Mouse (Mus musculus) lung, embryonic 15.5 days (tissue): ENCODE data around the gene Timm44. TPM values are rescaled to one million over a fixed set of nuclear protein-coding genes. Genes with fewer than 3 reads are reported as not detected.
A peak's percentile ranks its signal among the peaks of the same experiment; 100 is the strongest.

Experiments used
- ATAC-seq: fragments of 200-750 bp; cut with Nextera tagmentation; 2 replicates; pipeline ENCODE4 v1.8.0; 2017; ENCODE audit warnings: moderate number of reproducible peaks, borderline replicate concordance; ENCODE audit not compliant: low FRiP score, low TSS enrichment; ENCODE audit errors: extremely low read depth
- H3K27ac ChIP-seq: fragments of 300-500 bp; sonication (generic); 2 replicates; pipeline ENCODE4 v1.5.1; 2015; ENCODE audit warnings: moderate library complexity, mild to moderate bottlenecking, inconsistent platforms
- H3K27me3 ChIP-seq: fragments of 300-500 bp; sonication (generic); 2 replicates; pipeline ENCODE4 v1.6.1; 2015; ENCODE audit warnings: inconsistent platforms
- H3K36me3 ChIP-seq: fragments of 300-500 bp; sonication (generic); 2 replicates; pipeline ENCODE4 v1.6.1; 2015; ENCODE audit warnings: inconsistent platforms
- H3K4me1 ChIP-seq: fragments of 300-500 bp; sonication (generic); 2 replicates; pipeline ENCODE4 v1.6.1; 2015; ENCODE audit warnings: inconsistent platforms
- H3K4me2 ChIP-seq: fragments of 300-500 bp; sonication (generic); 2 replicates; pipeline ENCODE4 v1.6.1; 2015; ENCODE audit warnings: inconsistent platforms, mild to moderate bottlenecking, moderate library complexity
- H3K4me3 ChIP-seq: fragments of 300-500 bp; sonication (generic); 2 replicates; pipeline ENCODE4 v1.5.1; 2015; ENCODE audit warnings: mild to moderate bottlenecking, inconsistent platforms
- H3K9ac ChIP-seq: fragments of 300-500 bp; sonication (generic); 2 replicates; pipeline ENCODE4 v1.6.1; 2015; ENCODE audit warnings: inconsistent platforms
- H3K9me3 ChIP-seq: fragments of 300-500 bp; sonication (generic); 2 replicates; pipeline ENCODE4 v1.6.1; 2016; ENCODE audit warnings: inconsistent platforms
- WGBS: fragments of 180-500 bp; shearing (Covaris S2); methylation state at CpG from one replicate; pipeline ENCODE4 v1.1.7; 2015; 5-methylcytosine and 5-hydroxymethylcytosine counted together
- polyA plus RNA-seq: library from polyadenylated mRNA; unstranded; fragments of >200 nt; fragmentation: Nextera tagmentation; extraction: Ambion mirVana; gene quantifications from 2 replicates; pipeline ENCODE4 v1.2.1, GENCODE M21; 2015

Gene Timm44
- polyA plus RNA-seq, 1 experiment from 2014 or later, result 56.0 TPM

DNA sequence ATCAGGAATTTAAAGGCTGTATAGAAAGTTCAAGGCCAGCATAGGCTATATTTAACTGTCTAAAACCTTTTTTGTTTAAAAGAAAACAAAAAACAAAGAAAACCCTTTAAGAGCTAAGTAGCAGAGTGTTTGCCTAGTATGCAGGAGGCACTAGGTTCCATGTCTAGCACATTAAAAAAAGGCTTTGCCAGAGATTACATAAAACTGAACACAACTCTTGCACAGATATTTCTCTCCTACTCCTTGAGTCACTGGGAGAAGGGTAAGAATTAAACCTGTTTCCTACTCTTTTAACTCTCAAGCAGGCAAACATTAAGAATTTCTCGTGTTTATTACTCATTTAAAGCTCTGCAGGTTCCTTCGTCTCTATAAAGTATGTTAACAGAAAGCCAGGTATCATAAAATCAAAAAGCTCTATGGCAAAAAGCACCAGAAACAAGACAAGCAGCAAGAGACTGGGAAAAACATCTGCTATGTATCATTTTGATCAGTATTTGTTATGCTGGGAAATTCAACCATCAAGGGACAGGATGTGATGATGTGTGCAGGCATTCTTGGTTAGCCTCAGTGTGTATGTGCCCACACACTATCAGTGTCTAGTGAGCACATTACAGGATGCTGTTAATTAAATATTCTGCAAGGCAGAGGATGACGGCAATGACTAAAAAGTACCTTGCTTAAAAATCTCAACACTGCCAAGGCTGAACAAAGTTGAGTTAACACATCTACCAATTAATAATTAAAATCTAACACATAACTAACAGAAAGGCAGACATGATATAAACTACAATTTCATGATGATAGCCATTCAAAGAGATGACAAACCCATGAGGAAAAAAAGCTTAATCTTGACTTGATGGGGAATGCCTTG lies 37.8 kb upstream of the Timm44 start:
- no peak overlapping the region for H3K9ac ChIP-seq

DNA sequence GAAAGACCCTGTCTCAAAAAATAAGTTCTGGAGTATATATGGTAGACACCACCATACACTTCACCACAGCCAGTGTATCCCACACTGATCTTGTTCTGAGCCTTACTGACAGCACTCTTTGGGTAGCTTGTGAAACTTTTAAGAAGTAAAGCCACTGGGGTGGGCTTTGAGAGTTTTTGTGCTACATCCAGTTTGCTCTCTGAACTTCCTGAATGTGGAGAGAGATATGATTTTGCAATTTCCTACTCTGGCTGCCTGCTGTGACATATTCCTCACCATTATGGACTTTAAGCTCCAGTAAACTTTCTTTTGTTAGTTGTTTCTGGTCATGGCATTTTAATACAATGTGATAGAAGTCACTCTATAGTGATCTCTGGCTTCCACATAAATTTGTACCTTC lies 36.4 kb upstream of the Timm44 start:
- no peak overlapping the region for H3K9ac ChIP-seq
- H3K4me2 ChIP-seq, result no peak overlapping the region
- H3K27me3 ChIP-seq, result no peaks in the 10 kb centered on the region
- no peak for ATAC-seq
- H3K36me3 ChIP-seq, result peaks cover 44% of the 10 kb centered on the region
- no peak overlapping the region for H3K4me3 ChIP-seq
- H3K4me1 ChIP-seq, result no peaks in the 10 kb centered on the region
- no peak overlapping the region for H3K27ac ChIP-seq
- H3K9me3 ChIP-seq, result no peaks in the 10 kb centered on the region

More for the DNA sequence above, 37.8 kb upstream of the Timm44 start:
- H3K4me1 ChIP-seq, result no peaks in the 10 kb centered on the region
- no peaks in the 10 kb centered on the region for H3K27me3 ChIP-seq
- H3K9me3 ChIP-seq, result no peaks in the 10 kb centered on the region
- H3K4me2 ChIP-seq, result no peak overlapping the region
- H3K36me3 ChIP-seq, result peaks cover 35% of the 10 kb centered on the region
- no peak overlapping the region for H3K4me3 ChIP-seq
- no peak overlapping the region for H3K27ac ChIP-seq
- 60% methylated on average over 3 of the region's 3 CpGs for WGBS
- ATAC-seq, result no peak

DNA sequence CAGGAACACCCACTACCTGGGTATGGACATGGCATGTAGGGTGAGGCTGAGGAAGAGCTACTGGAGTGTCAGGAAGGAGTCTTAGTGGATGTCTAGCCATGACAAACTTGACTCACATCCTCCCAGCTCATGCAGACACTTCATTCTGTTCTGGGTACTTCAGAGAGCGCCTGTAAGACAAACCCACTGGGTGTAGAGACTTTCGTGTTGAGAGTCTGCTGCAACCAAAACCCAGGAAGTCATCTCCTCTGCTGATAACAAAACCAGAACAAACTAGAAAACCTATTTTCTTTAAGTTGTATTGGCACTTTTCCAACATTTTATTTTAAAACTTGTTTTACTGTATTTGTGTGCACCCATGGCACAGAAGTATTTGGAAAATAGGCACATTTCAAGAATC lies 30.1 kb upstream of the Timm44 start:
- Histone ChIP-seq H3K9ac (no peak overlapping the region), H3K4me3 (no peak overlapping the region), H3K36me3 (peaks cover 86% of the 10 kb centered on the region), H3K27me3 (no peaks in the 10 kb centered on the region), H3K27ac (no peak overlapping the region), H3K9me3 (no peaks in the 10 kb centered on the region), H3K4me1 (no peaks in the 10 kb centered on the region), H3K4me2 (no peak overlapping the region)
- ATAC-seq, result no peak
- 74% methylated on average over 2 of the region's 2 CpGs for WGBS

DNA sequence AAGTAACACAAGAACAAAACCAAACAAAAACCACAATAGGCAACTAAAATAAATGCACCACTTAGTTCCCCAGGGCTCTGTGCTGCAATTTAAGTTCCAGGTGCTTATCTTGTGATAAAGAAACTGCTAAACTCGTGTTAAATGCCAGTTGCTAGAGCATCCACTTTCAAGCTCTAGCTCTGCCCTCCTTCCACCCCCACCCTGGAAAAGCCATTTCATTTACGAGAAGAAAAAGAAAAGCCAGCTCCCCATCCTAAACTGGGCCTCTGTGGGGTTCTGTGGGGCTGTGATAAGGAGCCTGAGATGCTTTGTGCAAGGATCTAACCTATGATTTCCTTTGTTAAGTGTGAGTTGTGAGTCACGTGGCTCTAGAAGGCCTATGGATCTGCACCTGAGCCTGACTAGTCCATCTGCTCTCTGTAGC lies 28.4 kb upstream of the Timm44 start:
- Histone ChIP-seq H3K27me3 (no peaks in the 10 kb centered on the region), H3K9me3 (no peaks in the 10 kb centered on the region), H3K4me3 (no peak overlapping the region), H3K4me2 (no peak overlapping the region), H3K9ac (no peak overlapping the region), H3K36me3 (peaks cover 83% of the 10 kb centered on the region), H3K4me1 (no peaks in the 10 kb centered on the region), H3K27ac (no peak overlapping the region)
- 73% methylated on average over 3 of the region's 3 CpGs for WGBS
- ATAC-seq, result no peak

DNA sequence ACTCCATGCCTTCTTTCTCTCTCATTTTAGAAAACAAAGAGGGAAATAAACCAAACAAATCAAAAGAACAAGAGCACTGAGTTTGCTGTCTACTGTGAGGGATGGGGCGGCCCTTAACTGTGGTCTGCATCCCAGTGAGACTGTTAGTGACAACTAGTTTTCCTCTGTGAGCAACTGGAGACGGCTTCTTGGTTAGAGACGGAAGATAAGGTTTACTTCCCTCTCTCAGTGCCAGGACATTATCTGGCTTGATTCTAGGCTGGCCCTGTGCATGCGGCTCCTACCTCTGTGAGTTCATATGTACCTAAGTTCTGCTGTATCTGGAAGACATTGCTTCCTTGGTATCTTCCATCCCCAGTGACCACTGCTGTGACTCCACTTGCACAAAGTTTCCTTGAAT lies 22.1 kb upstream of the Timm44 start:
- no peaks in the 10 kb centered on the region for H3K4me1 ChIP-seq
- peaks cover 94% of the 10 kb centered on the region for H3K36me3 ChIP-seq
- ATAC-seq, result no peak
- H3K27me3 ChIP-seq, result no peaks in the 10 kb centered on the region
- no peaks in the 10 kb centered on the region for H3K9me3 ChIP-seq
- H3K4me2 ChIP-seq, result no peak overlapping the region
- WGBS, result 90% methylated on average over 4 of the region's 4 CpGs
- no peak overlapping the region for H3K4me3 ChIP-seq
- no peak overlapping the region for H3K27ac ChIP-seq
- no peak overlapping the region for H3K9ac ChIP-seq

DNA sequence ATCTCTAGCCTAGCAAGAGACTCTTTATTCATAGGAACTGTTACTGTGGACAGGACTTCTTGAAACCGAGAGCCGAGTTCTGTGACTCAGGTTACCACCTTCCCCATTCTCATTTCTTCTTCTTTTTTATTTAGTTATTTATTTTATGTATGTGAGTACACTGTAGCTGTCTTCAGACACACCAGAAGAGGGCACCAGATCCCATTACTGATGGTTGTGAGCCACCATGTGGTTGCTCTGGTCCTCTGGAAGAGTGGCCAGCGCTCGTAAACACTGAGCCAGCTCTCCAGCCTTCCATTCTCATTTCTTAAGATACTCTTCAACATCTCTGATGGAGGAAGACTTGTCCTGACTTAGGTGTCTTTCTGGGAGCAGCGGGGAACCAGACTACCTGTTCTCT lies 17.0 kb upstream of the Timm44 start:
- Histone ChIP-seq H3K4me3 (no peak overlapping the region), H3K27me3 (no peaks in the 10 kb centered on the region), H3K9ac (no peak overlapping the region), H3K9me3 (no peaks in the 10 kb centered on the region), H3K36me3 (peaks cover 93% of the 10 kb centered on the region), H3K4me1 (no peaks in the 10 kb centered on the region), H3K27ac (no peak overlapping the region), H3K4me2 (no peak overlapping the region)
- no peak for ATAC-seq
- WGBS, result 88% methylated on average over 5 of the region's 5 CpGs

DNA sequence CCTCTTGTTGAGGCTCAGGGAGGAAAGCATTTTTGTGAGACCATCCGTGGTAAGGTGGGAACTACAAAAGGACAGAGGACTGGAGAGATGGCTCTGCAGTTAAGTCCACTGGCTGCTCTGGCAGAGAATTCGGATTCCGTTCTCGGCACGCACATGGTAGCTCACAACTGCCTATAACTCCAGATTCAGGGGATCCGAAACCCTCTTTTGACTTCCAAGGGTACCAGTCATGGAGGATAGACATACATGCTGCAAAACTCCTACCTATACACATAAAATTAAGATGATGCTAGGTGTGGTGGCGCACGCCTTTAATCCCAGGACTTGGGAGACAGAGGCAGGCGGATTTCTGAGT lies 375 bp upstream of the Timm44 start:
- H3K4me1 ChIP-seq, result peaks cover 10% of the 10 kb centered on the region
- no peaks in the 10 kb centered on the region for H3K9me3 ChIP-seq
- ATAC-seq, result no peak
- 22% methylated on average over 9 of the region's 9 CpGs for WGBS
- H3K9ac ChIP-seq, result peak overlapping the region; percentile 70
- H3K27me3 ChIP-seq, result no peaks in the 10 kb centered on the region
- H3K27ac ChIP-seq, result peak overlapping the region; percentile 41
- peak overlapping the region; percentile 71 for H3K4me3 ChIP-seq
- H3K4me2 ChIP-seq, result peak overlapping the region; percentile 74
- H3K36me3 ChIP-seq, result peaks cover 22% of the 10 kb centered on the region

DNA sequence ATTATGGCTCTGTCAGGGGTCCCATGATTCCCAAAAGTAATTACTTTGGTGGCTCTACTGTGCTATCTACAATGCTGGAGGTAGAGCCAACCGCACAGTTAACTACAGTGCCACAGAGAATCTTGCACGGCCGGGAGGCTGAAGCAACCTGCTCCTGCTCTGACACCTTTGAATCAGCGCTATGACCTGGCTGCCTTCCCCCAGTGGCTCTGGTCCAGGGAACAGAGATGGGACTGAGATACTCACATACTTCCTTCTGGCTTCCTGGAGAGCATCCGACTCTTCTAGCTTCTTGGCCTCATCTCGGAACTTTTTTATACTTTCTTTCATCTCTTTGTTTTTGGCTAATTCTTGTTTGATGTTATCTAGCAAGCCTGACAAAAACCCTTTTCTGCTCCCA lies 6.1 kb downstream of the Timm44 start:
- H3K4me3 ChIP-seq, result no peak overlapping the region
- WGBS, result 94% methylated on average over 6 of the region's 6 CpGs
- no peak overlapping the region for H3K27ac ChIP-seq
- ATAC-seq, result no peak
- peaks cover 5% of the 10 kb centered on the region; the same call in 1 of the 2 replicates for H3K4me1 ChIP-seq
- no peak overlapping the region for H3K4me2 ChIP-seq
- no peak overlapping the region for H3K9ac ChIP-seq
- H3K36me3 ChIP-seq, result peaks cover 73% of the 10 kb centered on the region
- H3K9me3 ChIP-seq, result no peaks in the 10 kb centered on the region
- no peaks in the 10 kb centered on the region for H3K27me3 ChIP-seq

DNA sequence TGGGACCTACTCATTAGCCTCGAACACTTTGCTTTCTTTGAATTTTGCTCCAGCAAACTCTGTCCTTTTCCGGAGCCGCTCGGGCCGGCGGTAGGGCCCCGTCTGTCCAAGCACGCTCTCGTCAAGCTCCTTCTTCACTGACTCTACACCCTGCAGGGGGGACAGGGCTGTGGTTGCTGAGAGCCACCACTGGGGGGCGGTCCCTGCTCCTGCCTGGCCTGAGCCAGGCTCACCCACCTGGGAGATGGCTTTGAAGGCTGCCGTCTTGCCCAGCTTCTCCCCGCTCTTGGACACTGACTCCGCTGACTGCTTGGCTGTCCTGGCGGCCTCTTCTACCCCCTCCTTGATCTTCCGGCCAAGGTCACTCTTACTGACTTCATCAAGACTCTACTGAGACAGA lies 8.1 kb downstream of the Timm44 start:
- H3K4me1 ChIP-seq, result no peaks in the 10 kb centered on the region
- no peaks in the 10 kb centered on the region for H3K27me3 ChIP-seq
- no peak overlapping the region for H3K9ac ChIP-seq
- 68% methylated on average over 15 of the region's 15 CpGs for WGBS
- H3K4me2 ChIP-seq, result no peak overlapping the region
- H3K9me3 ChIP-seq, result no peaks in the 10 kb centered on the region
- H3K36me3 ChIP-seq, result peaks cover 78% of the 10 kb centered on the region
- no peak overlapping the region for H3K4me3 ChIP-seq
- peak; percentile 55 for ATAC-seq
- H3K27ac ChIP-seq, result no peak overlapping the region

DNA sequence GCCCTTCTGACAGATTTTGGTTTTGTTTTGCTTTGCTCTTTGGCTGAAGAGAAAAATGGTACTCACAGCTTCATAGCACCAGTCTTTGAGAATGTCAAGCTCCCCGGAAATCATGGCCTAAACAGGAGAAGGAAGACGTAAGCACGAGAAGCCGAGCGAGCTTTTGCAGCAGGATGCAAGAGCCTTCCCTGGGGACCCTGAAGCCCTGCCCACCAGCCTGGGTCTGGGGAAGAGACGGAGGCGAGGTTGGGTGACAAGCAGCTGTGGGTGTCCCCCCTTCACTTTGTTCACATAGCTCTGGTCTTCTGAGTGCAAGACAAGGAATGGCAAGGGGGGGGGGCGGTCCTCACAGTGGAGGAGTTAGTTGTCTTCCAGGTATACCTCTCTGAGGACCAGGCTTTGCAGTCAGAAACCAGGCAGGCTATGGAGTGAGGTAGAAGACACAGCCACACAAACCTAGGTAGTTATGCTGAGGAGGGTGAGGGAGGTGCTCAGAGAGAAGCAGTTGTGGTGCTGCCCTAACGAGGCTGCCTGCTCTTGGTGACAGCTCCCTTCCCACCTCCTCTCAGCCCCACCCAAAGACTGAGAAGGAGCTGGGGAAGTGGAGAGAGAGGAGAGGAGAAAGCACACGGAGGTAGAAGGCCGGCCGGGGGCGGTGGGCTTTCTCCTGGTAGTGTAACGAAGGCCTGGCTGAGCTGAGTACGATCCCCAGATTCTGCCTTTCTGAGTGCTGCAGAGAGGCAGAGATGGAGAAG lies 10.4 kb downstream of the Timm44 start:
- Histone ChIP-seq H3K9ac (no peak overlapping the region), H3K27ac (no peak overlapping the region), H3K4me3 (no peak overlapping the region), H3K36me3 (peaks cover 89% of the 10 kb centered on the region), H3K9me3 (no peaks in the 10 kb centered on the region), H3K4me1 (no peaks in the 10 kb centered on the region), H3K4me2 (no peak overlapping the region), H3K27me3 (no peaks in the 10 kb centered on the region)
- WGBS, result 92% methylated on average over 15 of the region's 15 CpGs
- no peak for ATAC-seq

DNA sequence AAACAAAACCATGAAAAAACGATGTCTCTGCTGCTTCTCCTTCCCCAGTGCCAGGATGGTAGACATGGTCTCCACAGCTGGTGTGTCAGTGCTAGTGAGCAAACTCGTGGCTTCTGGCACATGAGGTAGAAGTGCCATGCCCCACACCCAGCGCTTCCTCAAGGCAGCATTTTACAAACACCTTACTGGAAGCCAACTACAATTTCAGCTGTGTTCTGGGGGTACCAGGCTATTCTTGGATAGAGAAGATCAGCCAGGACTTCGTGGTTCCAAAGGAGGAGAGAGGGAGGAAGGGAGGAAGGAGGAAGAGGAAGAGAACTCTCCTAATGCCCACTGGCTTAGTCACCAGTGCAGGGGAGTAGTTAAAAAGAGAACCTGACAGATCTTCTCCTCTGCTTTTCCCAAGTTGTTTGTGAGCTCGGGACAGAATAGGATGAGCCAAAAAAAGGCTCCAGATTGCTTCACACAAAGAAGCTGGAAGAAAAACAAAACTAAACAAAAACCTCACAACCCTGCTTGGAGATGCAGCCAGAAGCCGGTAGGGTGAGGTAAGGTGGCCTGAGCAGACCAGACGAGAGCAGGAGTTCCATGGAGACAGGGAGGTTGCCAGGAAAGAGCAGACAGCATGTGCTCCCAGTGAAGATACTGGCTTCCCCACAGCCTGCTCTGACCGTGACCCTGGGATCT lies 12.5 kb downstream of the Timm44 start:
- Histone ChIP-seq H3K27me3 (no peaks in the 10 kb centered on the region), H3K4me2 (no peak overlapping the region), H3K27ac (no peak overlapping the region), H3K9ac (no peak overlapping the region), H3K9me3 (no peaks in the 10 kb centered on the region), H3K4me1 (peaks cover 7% of the 10 kb centered on the region; the same call in 1 of the 2 replicates), H3K36me3 (peaks cover 81% of the 10 kb centered on the region), H3K4me3 (no peak overlapping the region)
- 84% methylated on average over 8 of the region's 8 CpGs for WGBS
- no peak for ATAC-seq

DNA sequence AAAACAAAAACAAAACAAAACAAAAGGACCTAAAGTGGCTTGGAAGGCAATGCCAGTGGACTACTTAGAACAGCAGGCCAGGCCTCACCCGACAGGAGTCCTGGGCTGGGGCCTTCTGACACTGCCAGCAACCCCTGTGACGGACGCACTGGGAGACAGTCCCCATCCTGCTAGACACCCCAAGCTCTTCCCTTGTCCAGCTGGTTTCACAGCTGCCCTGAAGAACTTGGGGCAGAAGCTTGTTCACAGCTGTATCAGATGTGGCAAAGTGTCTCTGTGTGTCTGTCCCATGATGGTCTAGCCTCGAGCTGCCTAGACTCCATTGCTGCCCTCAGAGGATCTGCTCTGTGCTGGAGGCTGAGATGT lies 15.9 kb downstream of the Timm44 start:
- no peak overlapping the region for H3K4me3 ChIP-seq
- peaks cover 63% of the 10 kb centered on the region for H3K36me3 ChIP-seq
- H3K4me1 ChIP-seq, result peaks cover 23% of the 10 kb centered on the region
- no peak overlapping the region for H3K9ac ChIP-seq
- no peak overlapping the region for H3K4me2 ChIP-seq
- peak overlapping the region; percentile 57 for H3K27ac ChIP-seq
- ATAC-seq, result no peak
- H3K27me3 ChIP-seq, result no peaks in the 10 kb centered on the region
- no peaks in the 10 kb centered on the region for H3K9me3 ChIP-seq
- 77% methylated on average over 4 of the region's 4 CpGs for WGBS
